14 mouse cellular contexts compared by ENCODE assay signal in genomic region chr6:120457074-120457473, GRCm38 (mm10). TPM values are rescaled to one million over a fixed set of nuclear protein-coding genes. Genes with fewer than 3 reads are reported as not detected.
DNase-seq lines count a peak whose midpoint lies in the region; ATAC-seq and TF ChIP-seq lines count a peak whose summit lies in the region.
"Had no signal": no experiment of that assay in that cellular context is flagged by ENCODE, and none has a peak within 500 bp of the region (broad histone marks: within the 10 kb centered on the region; RNA-seq: fewer than 3 reads in every experiment).

No protein-coding gene starts in this region.

- no peaks in the 10 kb centered on the region for H3K36me3 ChIP-seq in liver, embryonic 11.5 days (ENCODE audit: control insufficient read depth, insufficient read depth, low read length)
- H3K36me3 ChIP-seq in E14TG2a.4 (ENCODE audit: insufficient read depth, low read length) = no peaks in the 10 kb centered on the region
- H3K36me3 ChIP-seq: embryonic facial prominence, embryonic 15.5 days; heart, embryonic 13.5 days; liver, embryonic 15.5 days had no signal

- no peaks in the 10 kb centered on the region for H3K9me3 ChIP-seq in liver, embryonic 11.5 days (ENCODE audit: control insufficient read depth, low read length)
- peaks cover 10% of the 10 kb centered on the region; the same call in 1 of the 2 replicates for H3K9me3 ChIP-seq in E14TG2a.4 (ENCODE audit: low read length)
- H3K9me3 ChIP-seq: embryonic facial prominence, embryonic 15.5 days; heart, embryonic 13.5 days; liver, embryonic 15.5 days had no signal

- H3K27ac ChIP-seq in liver, embryonic 11.5 days (ENCODE audit: low read depth, low read length) = no peak overlapping the region
- H3K27ac ChIP-seq: embryonic facial prominence, embryonic 15.5 days; heart, embryonic 13.5 days; liver, embryonic 15.5 days had no signal

- DNase-seq in embryo, embryonic 10.5 days (ENCODE audit: low spot score) = peak; percentile 26
- no peak for DNase-seq in embryo, embryonic 10 days (ENCODE audit: low spot score)
- DNase-seq in liver = peak; percentile 29
- no peak for DNase-seq in liver, embryonic 11.5 days (ENCODE audit: low spot score)
- DNase-seq in induced T-regulatory cell, adult 2 months (ENCODE audit: low read depth) = peak; percentile 59
- DNase-seq in adrenal gland, adult 2 months = no peak
- no peak for DNase-seq in yolk sac, embryonic 10.5 days (ENCODE audit: low spot score)
- DNase-seq: adrenal gland, adult 8-10 months; cerebellum, adult 2 months; right cerebral cortex, postnatal 14 days had no signal

- no peak overlapping the region for H3K9ac ChIP-seq in liver, embryonic 11.5 days (ENCODE audit: low read depth, low read length)
- H3K9ac ChIP-seq: embryonic facial prominence, embryonic 15.5 days; heart, embryonic 13.5 days; liver, embryonic 15.5 days had no signal

- 56% methylated on average over 7 of the region's 7 CpGs for WGBS in liver, embryonic 11.5 days

- peak; percentile 87 for TF ChIP-seq CTCF in E14TG2a.4 (conservative IDR thresholded peaks at IDR 0.05; ENCODE audit: low read length)

- 0 out of 2 replicates have a peak, but pooled peaks cover 7% of the 10 kb centered on the region for H3K4me1 ChIP-seq in liver, embryonic 11.5 days (replicated peaks; ENCODE audit: control insufficient read depth, insufficient read depth, low read length)
- H3K4me1 ChIP-seq in E14TG2a.4 (replicated peaks; ENCODE audit: low read depth, low read length) = peaks cover 12% of the 10 kb centered on the region
- H3K4me1 ChIP-seq: embryonic facial prominence, embryonic 15.5 days; heart, embryonic 13.5 days had no signal

- peaks cover 6% of the 10 kb centered on the region; the same call in 1 of the 2 replicates for H3K27me3 ChIP-seq in liver, embryonic 11.5 days (replicated peaks; ENCODE audit: control insufficient read depth, insufficient read depth, low read length)
- peaks cover 25% of the 10 kb centered on the region for H3K27me3 ChIP-seq in E14TG2a.4 (ENCODE audit: insufficient read depth, low read length)

- ATAC-seq in liver, embryonic 11.5 days (replicated peaks; ENCODE audit: low FRiP score) = no peak

- no peak overlapping the region for H3K4me2 ChIP-seq in liver, embryonic 11.5 days
- H3K4me2 ChIP-seq: embryonic facial prominence, embryonic 15.5 days; heart, embryonic 13.5 days; liver, embryonic 15.5 days had no signal

- H3K4me3 ChIP-seq in liver, embryonic 11.5 days (ENCODE audit: low read depth, low read length) = no peak overlapping the region
- H3K4me3 ChIP-seq in E14TG2a.4 (replicated peaks; ENCODE audit: low read length) = no peak overlapping the region
- H3K4me3 ChIP-seq: embryonic facial prominence, embryonic 15.5 days; heart, embryonic 13.5 days; liver, embryonic 15.5 days had no signal

RNA-seq across cellular contexts. Expression of gene Il17ra, which starts 6.0 kb away (rescaled TPM):
- 6.8 and 8.7 TPM in 2 replicates for polyA plus RNA-seq in liver, embryonic 11.5 days (2014; fragmentation: Nextera tagmentation; extraction: Ambion mirVana)
- total RNA-seq in adrenal gland, adult 2 months (2021) = 10 to 100 TPM in 1 of 2 experiments, 1 to 10 TPM in 1; 8.7 to 10.5 TPM
- polyA plus RNA-seq in adrenal gland, adult 2 months (2012; rRNA removed) = 9.2 and 15.1 TPM in 2 replicates

RNA-seq across cellular contexts. Expression of gene Tmem121b, which starts 36.5 kb away (rescaled TPM):
- polyA plus RNA-seq in liver, embryonic 11.5 days (2014; fragmentation: Nextera tagmentation; extraction: Ambion mirVana) = 0.07 TPM in 1 of 2 replicates, not detected in the other
- under 1 TPM; 0.06 to 0.10 TPM for total RNA-seq in adrenal gland, adult 2 months (2021)
- 0.03 and 0.12 TPM in 2 replicates for polyA plus RNA-seq in adrenal gland, adult 2 months (2012; rRNA removed)
- polyA plus RNA-seq: liver, embryonic 15.5 days had no signal

Comparison
In these comparisons a context has a peak if more than half of its experiments do, and no peak if none do; other contexts are left out.
1. DNase-seq: peak in embryo, embryonic 10.5 days (single experiment), liver (single experiment) and induced T-regulatory cell, adult 2 months (single experiment); none in embryo, embryonic 10 days (single experiment), liver, embryonic 11.5 days (single experiment), adrenal gland, adult 2 months (single experiment) and yolk sac, embryonic 10.5 days (single experiment).